Mouse (Mus musculus) heart, adult 11 months (tissue): ENCODE data around the gene Kpna3.

Source experiments
- DNase-seq: peaks from one replicate; pipeline ENCODE4 v3.0.0; 2022

Gene Kpna3

GRCm38 (mm10) chr14:61390586-61390985 lies 49.1 kb downstream of the Kpna3 start:
- no peak for DNase-seq

- no peak for DNase-seq
Observed at GRCm38 (mm10) chr14:61367290-61367689, 72.4 kb downstream of the Kpna3 start.

- DNase-seq = peak; percentile 62
Observed at GRCm38 (mm10) chr14:61364656-61365055, 75.0 kb downstream of the Kpna3 start.

- DNase-seq = peak; percentile 63
Observed at GRCm38 (mm10) chr14:61363734-61364133, 75.9 kb downstream of the Kpna3 start.

GRCm38 (mm10) chr14:61362268-61362667 lies 77.4 kb downstream of the Kpna3 start:
- DNase-seq = peak; percentile 52

GRCm38 (mm10) chr14:61360981-61361511 lies 78.6 kb downstream of the Kpna3 start:
- no peak for DNase-seq

GRCm38 (mm10) chr14:61360131-61360980 lies 79.3 kb downstream of the Kpna3 start, which contains the start of gene Ebpl:
Gene Ebpl (minus strand): TSS chr14:61360439.
- DNase-seq = peak; percentile 99

GRCm38 (mm10) chr14:61354251-61355235 lies 85.1 kb downstream of the Kpna3 start:
- DNase-seq = peak; percentile 90

- DNase-seq = peak; percentile 83
Observed at GRCm38 (mm10) chr14:61350808-61351207, 88.9 kb downstream of the Kpna3 start.

- peak; percentile 58 for DNase-seq
Observed at GRCm38 (mm10) chr14:61349876-61350275, 89.8 kb downstream of the Kpna3 start.

GRCm38 (mm10) chr14:61346827-61347698 lies 92.6 kb downstream of the Kpna3 start:
- DNase-seq = peak; percentile 56

- peak; percentile 83 for DNase-seq
Observed at GRCm38 (mm10) chr14:61344590-61344989, 95.1 kb downstream of the Kpna3 start.

- no peak for DNase-seq
Observed at GRCm38 (mm10) chr14:61339381-61339780, 100.3 kb downstream of the Kpna3 start.

- peak; percentile 98 for DNase-seq
Observed at GRCm38 (mm10) chr14:61330996-61331561, 108.6 kb downstream of the Kpna3 start.

GRCm38 (mm10) chr14:61330591-61330990 lies 109.1 kb downstream of the Kpna3 start:
- no peak for DNase-seq

GRCm38 (mm10) chr14:61327618-61328450 lies 111.8 kb downstream of the Kpna3 start:
- peak; percentile 99 for DNase-seq

GRCm38 (mm10) chr14:61327007-61327406 lies 112.7 kb downstream of the Kpna3 start:
- peak; percentile 82 for DNase-seq

GRCm38 (mm10) chr14:61322740-61323139 lies 116.9 kb downstream of the Kpna3 start:
- no peak for DNase-seq

GRCm38 (mm10) chr14:61321200-61321599 lies 118.5 kb downstream of the Kpna3 start:
- DNase-seq = no peak

GRCm38 (mm10) chr14:61320765-61321164 lies 118.9 kb downstream of the Kpna3 start:
- DNase-seq = peak; percentile 86

GRCm38 (mm10) chr14:61316861-61317260 lies 122.8 kb downstream of the Kpna3 start:
- peak; percentile 91 for DNase-seq
